9 mouse cellular contexts compared by ENCODE assay signal in the genomic region with DNA sequence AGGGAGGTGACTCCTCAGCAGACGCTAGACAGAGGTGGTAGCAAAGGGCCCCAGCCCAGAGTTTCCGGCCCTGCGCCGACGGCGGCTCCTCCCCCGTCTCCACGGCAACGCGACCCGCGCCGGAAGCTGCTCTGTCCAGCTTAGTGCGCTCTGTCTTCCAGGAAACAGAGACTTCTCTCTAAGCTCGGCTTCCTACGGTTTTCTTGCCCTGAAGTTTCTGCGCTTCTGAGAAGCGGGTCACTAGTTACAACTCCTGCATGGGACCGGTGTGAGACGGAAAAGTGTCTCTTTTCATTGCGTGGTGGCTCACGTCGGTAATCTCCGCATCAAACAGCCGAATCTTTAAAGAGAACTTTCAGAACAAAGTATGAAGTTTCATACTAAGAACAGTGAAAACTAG. TPM values are rescaled to one million over a fixed set of nuclear protein-coding genes. Genes with fewer than 3 reads are reported as not detected.
DNase-seq lines count a peak whose midpoint lies in the region; ATAC-seq and TF ChIP-seq lines count a peak whose summit lies in the region.
"Had no signal": no experiment of that assay in that cellular context is flagged by ENCODE, and none has a peak within 500 bp of the region (broad histone marks: within the 10 kb centered on the region; RNA-seq: fewer than 3 reads in every experiment).

A gene (minus strand): TSS at position 101 of the 400 bp plus-strand sequence.

- no peak within 1 kb of the TSS for H3K4me3 ChIP-seq in intestine, embryonic 16.5 days (ENCODE audit: low read length)
- no peak within 1 kb of the TSS for H3K4me3 ChIP-seq in small intestine, adult 2 months (ENCODE audit: low read depth, low read length)
- H3K4me3 ChIP-seq: liver, embryonic 15.5 days had no signal

- H3K27ac ChIP-seq in intestine, embryonic 16.5 days (ENCODE audit: low read length) = no peak within 1 kb of the TSS
- no peak within 1 kb of the TSS for H3K27ac ChIP-seq in small intestine, adult 2 months (ENCODE audit: insufficient read depth, low read depth, low read length)
- H3K27ac ChIP-seq: liver, embryonic 15.5 days had no signal

- no peak for TF ChIP-seq POLR2A in small intestine, adult 2 months (IDR thresholded peaks at IDR 0.05; ENCODE audit: low read depth, low read length)

- WGBS in intestine, embryonic 16.5 days = 86% methylated on average over 25 of the region's 25 CpGs
- 86% methylated on average over 25 of the region's 25 CpGs for WGBS in small intestine, adult 2 months

- H3K4me1 ChIP-seq in intestine, embryonic 16.5 days (ENCODE audit: control insufficient read depth, insufficient read depth, low read length) = no peaks in the 10 kb centered on the region
- no peaks in the 10 kb centered on the region for H3K4me1 ChIP-seq in small intestine, adult 2 months (ENCODE audit: control insufficient read depth, insufficient read depth, insufficient read length, low read length)
- H3K4me1 ChIP-seq: liver, embryonic 15.5 days had no signal

- no peaks in the 10 kb centered on the region for H3K27me3 ChIP-seq in intestine, embryonic 16.5 days (replicated peaks; ENCODE audit: control insufficient read depth, insufficient read depth, low read length)
- H3K27me3 ChIP-seq in small intestine, adult 2 months (ENCODE audit: control insufficient read depth, insufficient read depth, low read length) = no peaks in the 10 kb centered on the region
- H3K27me3 ChIP-seq: liver, embryonic 15.5 days had no signal

- no peak within 1 kb of the TSS for H3K9ac ChIP-seq in intestine, embryonic 16.5 days (ENCODE audit: low read depth, low read length)
- H3K9ac ChIP-seq: liver, embryonic 15.5 days had no signal

- H3K9me3 ChIP-seq in intestine, embryonic 16.5 days (ENCODE audit: control insufficient read depth, low read length) = no peaks in the 10 kb centered on the region
- H3K9me3 ChIP-seq: liver, embryonic 15.5 days had no signal

- no peak within 1 kb of the TSS for H3K4me2 ChIP-seq in intestine, embryonic 16.5 days (ENCODE audit: low read depth, low read length)
- H3K4me2 ChIP-seq: liver, embryonic 15.5 days had no signal

- no peak for ATAC-seq in CD4-positive, CD25-positive, alpha-beta regulatory T cell, adult 4 months
- ATAC-seq in common myeloid progenitor, adult 5-6 weeks (replicated peaks; ENCODE audit: low read depth, poor library complexity, severe bottlenecking) = no peak
- no peak for ATAC-seq in intestine, embryonic 16.5 days

- DNase-seq in heart, adult 8-10 months (ENCODE audit: low spot score) = no peak
- no peak for DNase-seq in heart, adult 9 months (ENCODE audit: low spot score in 2 of 2)
- DNase-seq in lung, postnatal 10 days = no peak
- no peak for DNase-seq in thymus, postnatal 14 days

- no peaks in the 10 kb centered on the region for H3K36me3 ChIP-seq in intestine, embryonic 16.5 days (ENCODE audit: control insufficient read depth, insufficient read depth, low read length)
- no peaks in the 10 kb centered on the region for H3K36me3 ChIP-seq in small intestine, adult 2 months (ENCODE audit: control insufficient read depth, insufficient read depth, low read length)
- H3K36me3 ChIP-seq: liver, embryonic 15.5 days had no signal

- no peak for TF ChIP-seq CTCF in small intestine, adult 2 months (IDR thresholded peaks at IDR 0.05; ENCODE audit: extremely low read depth, insufficient read length, insufficient replicate concordance, low read depth, low read length)

RNA-seq across cellular contexts. Expression of the gene that starts here (rescaled TPM):
- 10 to 100 TPM; 12.9 to 27.4 (median 20.4) TPM for total RNA-seq in heart, adult 8-10 months (2022)
- 10 to 100 TPM; 31.5 to 46.1 TPM for polyA plus RNA-seq in CD4-positive, CD25-positive, alpha-beta regulatory T cell, adult 4 months (2017; shearing (Covaris generic))
- total RNA-seq in common myeloid progenitor, adult 5-6 weeks (2017) = 16.6 and 19.5 TPM in 2 replicates
- polyA plus RNA-seq in intestine, embryonic 16.5 days (2015; fragmentation: Nextera tagmentation; extraction: Ambion mirVana) = 11.8 and 12.6 TPM in 2 replicates
- polyA plus RNA-seq in small intestine, adult 2 months (2012; rRNA removed) = 8.6 and 21.2 TPM in 2 replicates
